Mouse (Mus musculus) neural tube, embryonic 11.5 days (tissue): ENCODE results near the gene Pik3ip1. TPM values are rescaled to one million over a fixed set of nuclear protein-coding genes. Genes with fewer than 3 reads are reported as not detected.
A peak's percentile ranks its signal among the peaks of the same experiment; 100 is the strongest.

Source experiments
- ATAC-seq: fragments of 200-750 bp; cut with Nextera tagmentation; 2 replicates; pipeline ENCODE4 v1.8.0; 2017; ENCODE audit warnings: moderate number of reproducible peaks, mild to moderate bottlenecking, moderate TSS enrichment, moderate library complexity; ENCODE audit not compliant: insufficient read depth, low FRiP score, low TSS enrichment
- DNase-seq: peaks from one replicate; pipeline ENCODE4 v3.0.0-alpha.2; 2015; ENCODE audit warnings: low spot score
- H3K27ac ChIP-seq: fragments of 300-500 bp; sonication (generic); 2 replicates; pipeline ENCODE4 v1.5.1; 2014; ENCODE audit warnings: low read depth, mild to moderate bottlenecking, low read length
- H3K27me3 ChIP-seq: fragments of 300-500 bp; sonication (generic); 2 replicates; pipeline ENCODE4 v1.6.1; 2014; ENCODE audit warnings: mild to moderate bottlenecking, low read length, mixed read lengths; ENCODE audit not compliant: control insufficient read depth, insufficient read depth
- H3K36me3 ChIP-seq: fragments of 300-500 bp; sonication (generic); 2 replicates; pipeline ENCODE4 v1.6.1; 2014; ENCODE audit warnings: mild to moderate bottlenecking, low read length, moderate library complexity, mixed read lengths; ENCODE audit not compliant: control insufficient read depth, insufficient read depth
- H3K4me1 ChIP-seq: fragments of 300-500 bp; sonication (generic); 2 replicates; pipeline ENCODE4 v1.6.1; 2014; ENCODE audit warnings: low read length, mixed read lengths; ENCODE audit not compliant: control insufficient read depth, insufficient read depth
- H3K4me2 ChIP-seq: fragments of 300-500 bp; sonication (generic); 2 replicates; pipeline ENCODE4 v1.6.1; 2014; ENCODE audit warnings: low read depth, mild to moderate bottlenecking, moderate library complexity
- H3K4me3 ChIP-seq: fragments of 300-500 bp; sonication (generic); 2 replicates; pipeline ENCODE4 v1.5.1; 2014; ENCODE audit warnings: low read depth, low read length
- H3K9ac ChIP-seq: fragments of 300-500 bp; sonication (generic); 2 replicates; pipeline ENCODE4 v1.6.1; 2014; ENCODE audit warnings: mild to moderate bottlenecking, low read length
- H3K9me3 ChIP-seq: fragments of 300-500 bp; sonication (generic); 2 replicates; pipeline ENCODE4 v1.6.1; 2016; ENCODE audit warnings: low read length; ENCODE audit not compliant: control insufficient read depth
- WGBS: fragments of 180-500 bp; shearing (Covaris S2); extraction: QIAGEN DNeasy Blood & Tissue Kit; methylation state at CpG from one replicate; pipeline ENCODE4 v1.1.7; 2014; 5-methylcytosine and 5-hydroxymethylcytosine counted together
- polyA plus RNA-seq: library from polyadenylated mRNA; unstranded; fragments of >200 nt; fragmentation: Nextera tagmentation; extraction: Ambion mirVana; gene quantifications from 2 replicates; pipeline ENCODE4 v1.2.1, GENCODE M21; 2014

Gene Pik3ip1
- polyA plus RNA-seq, 1 experiment from 2014 or later = 15.7 TPM

DNA sequence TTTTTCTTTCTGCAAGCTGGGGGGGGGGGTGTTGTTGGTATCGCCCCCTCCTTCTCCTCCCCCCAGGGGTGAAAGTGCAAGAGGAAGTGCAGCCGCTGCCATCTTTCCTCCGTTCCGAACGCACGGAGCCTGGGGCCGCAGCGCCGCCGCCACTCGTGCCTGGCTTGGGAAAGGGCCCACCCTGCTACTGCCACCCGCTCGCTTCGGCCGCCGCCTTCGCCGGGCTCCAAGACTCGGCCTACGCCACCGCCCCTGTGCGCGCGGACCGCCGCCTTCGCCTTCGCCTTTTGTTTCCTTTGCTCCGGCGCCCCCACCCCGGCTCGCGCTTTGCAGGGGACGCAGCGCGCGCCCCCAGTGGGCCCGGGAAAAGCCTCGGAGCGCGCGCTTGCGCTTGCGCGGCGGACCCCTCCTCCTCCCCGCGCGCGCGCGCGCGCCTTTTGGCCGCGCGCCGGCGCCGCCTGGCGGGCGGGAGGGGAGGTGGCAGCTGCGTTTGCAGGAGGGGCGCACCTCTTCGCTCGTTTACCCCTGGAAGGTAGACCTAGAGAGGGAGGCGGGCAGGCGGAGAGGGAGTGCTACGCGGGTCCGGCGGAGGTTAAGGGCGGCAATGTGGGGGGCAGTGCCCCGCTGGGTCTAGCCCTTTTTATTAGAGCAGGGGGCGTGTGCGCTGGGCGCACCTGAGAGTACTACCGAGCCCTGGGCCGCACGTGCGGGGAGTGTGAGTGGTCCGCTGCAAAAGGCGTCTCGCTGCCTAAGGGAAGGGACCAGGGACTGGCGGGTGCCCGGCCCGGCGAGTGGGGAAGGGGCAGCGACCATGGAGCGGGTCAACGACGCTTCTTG lies 40.2 kb upstream of the Pik3ip1 start:
- H3K36me3 ChIP-seq = peaks cover 10% of the 10 kb centered on the region
- no peaks in the 10 kb centered on the region for H3K9me3 ChIP-seq
- DNase-seq (peak; percentile 96), ATAC-seq (peak; percentile 33)
- H3K4me3 ChIP-seq = peak overlapping the region; percentile 92
- peak overlapping the region; percentile 99 for H3K9ac ChIP-seq
- peak overlapping the region; percentile 100 for H3K27ac ChIP-seq
- no peaks in the 10 kb centered on the region for H3K27me3 ChIP-seq
- peak overlapping the region; percentile 100 for H3K4me2 ChIP-seq
- WGBS = under 1% methylated on average over 86 of the region's 92 CpGs
- H3K4me1 ChIP-seq = peaks cover 16% of the 10 kb centered on the region

DNA sequence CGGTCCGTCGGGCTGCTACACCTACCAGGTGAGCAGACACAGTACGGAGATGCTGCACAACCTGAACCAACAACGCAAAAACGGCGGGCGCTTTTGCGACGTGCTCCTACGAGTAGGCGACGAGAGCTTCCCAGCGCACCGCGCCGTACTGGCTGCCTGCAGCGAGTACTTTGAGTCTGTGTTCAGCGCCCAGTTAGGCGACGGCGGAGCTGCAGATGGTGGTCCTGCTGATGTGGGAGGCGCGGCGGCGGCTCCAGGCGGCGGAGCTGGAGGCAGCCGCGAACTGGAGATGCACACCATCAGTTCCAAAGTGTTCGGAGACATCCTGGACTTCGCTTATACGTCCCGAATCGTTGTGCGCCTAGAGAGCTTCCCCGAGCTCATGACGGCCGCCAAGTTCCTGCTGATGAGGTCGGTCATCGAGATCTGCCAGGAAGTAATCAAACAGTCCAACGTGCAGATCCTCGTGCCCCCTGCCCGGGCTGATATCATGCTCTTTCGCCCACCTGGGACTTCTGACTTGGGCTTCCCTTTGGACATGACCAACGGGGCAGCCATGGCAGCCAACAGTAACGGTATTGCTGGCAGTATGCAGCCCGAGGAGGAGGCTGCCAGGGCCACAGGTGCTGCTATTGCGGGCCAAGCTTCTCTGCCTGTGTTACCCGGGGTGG lies 39.4 kb upstream of the Pik3ip1 start:
- Histone ChIP-seq H3K27me3 (no peaks in the 10 kb centered on the region), H3K36me3 (peaks cover 14% of the 10 kb centered on the region), H3K9ac (peak overlapping the region; percentile 99), H3K27ac (peak overlapping the region; percentile 100), H3K4me2 (peak overlapping the region; percentile 100), H3K9me3 (no peaks in the 10 kb centered on the region), H3K4me1 (peaks cover 21% of the 10 kb centered on the region), H3K4me3 (peak overlapping the region; percentile 92)
- ATAC-seq (no peak), DNase-seq (peak; percentile 53)
- WGBS = under 1% methylated on average over 50 of the region's 50 CpGs

DNA sequence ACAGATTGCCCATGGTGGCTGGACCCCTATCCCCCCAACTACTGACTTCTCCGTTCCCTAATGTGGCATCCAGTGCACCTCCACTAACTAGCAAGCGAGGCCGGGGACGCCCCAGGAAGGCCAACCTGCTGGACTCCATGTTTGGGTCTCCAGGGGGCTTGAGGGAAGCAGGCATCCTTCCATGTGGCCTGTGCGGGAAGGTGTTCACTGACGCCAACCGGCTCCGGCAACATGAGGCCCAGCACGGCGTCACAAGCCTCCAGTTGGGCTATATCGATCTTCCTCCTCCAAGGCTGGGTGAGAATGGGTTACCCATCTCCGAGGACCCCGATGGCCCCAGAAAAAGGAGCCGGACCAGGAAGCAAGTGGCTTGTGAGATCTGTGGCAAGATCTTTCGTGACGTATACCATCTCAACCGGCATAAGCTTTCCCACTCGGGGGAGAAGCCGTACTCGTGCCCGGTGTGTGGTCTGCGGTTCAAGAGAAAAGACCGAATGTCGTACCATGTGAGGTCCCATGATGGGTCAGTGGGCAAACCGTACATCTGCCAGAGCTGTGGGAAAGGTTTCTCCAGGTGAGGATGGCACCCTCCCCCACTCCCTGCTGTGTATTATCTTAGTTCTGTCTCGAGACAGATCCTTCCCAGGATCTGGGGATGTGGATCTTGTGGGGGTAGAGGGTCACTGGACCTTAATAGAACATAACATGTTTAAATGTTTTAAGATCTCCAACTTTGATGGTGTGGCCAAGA lies 38.7 kb upstream of the Pik3ip1 start:
- no peak for ATAC-seq
- Histone ChIP-seq H3K27me3 (no peaks in the 10 kb centered on the region), H3K4me1 (peaks cover 23% of the 10 kb centered on the region), H3K9me3 (no peaks in the 10 kb centered on the region), H3K4me3 (peak overlapping the region; percentile 92), H3K27ac (peak overlapping the region; percentile 100), H3K36me3 (peaks cover 16% of the 10 kb centered on the region), H3K9ac (peak overlapping the region; percentile 99), H3K4me2 (peak overlapping the region; percentile 100)
- WGBS = under 1% methylated on average over 26 of the region's 26 CpGs
- peak; percentile 52 for DNase-seq

DNA sequence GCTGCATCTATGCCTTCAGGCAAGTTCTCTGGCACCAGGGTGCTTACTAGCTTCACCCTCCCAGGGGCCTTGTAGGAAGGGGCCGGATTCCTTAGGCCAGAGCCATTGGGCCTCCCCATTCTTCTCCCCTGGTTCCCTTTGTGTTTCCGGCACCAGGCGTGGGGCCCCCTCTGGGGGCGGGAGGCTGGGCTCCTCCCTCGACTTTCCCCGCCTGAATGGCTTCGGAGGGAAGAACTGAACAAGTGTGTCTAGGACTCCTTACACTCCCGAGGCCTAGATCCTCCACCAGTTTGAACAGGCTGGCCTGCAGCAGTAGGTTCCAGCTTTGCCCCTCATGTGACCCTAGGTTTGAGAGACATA lies 38.2 kb upstream of the Pik3ip1 start:
- DNase-seq (peak; percentile 85), ATAC-seq (peak; percentile 29)
- H3K36me3 ChIP-seq = peaks cover 18% of the 10 kb centered on the region
- H3K4me2 ChIP-seq = peak overlapping the region; percentile 100
- WGBS = 0% methylated on average over 8 of the region's 8 CpGs
- peak overlapping the region; percentile 99 for H3K9ac ChIP-seq
- no peaks in the 10 kb centered on the region for H3K27me3 ChIP-seq
- peaks cover 23% of the 10 kb centered on the region for H3K4me1 ChIP-seq
- H3K27ac ChIP-seq = peak overlapping the region; percentile 100
- H3K9me3 ChIP-seq = no peaks in the 10 kb centered on the region
- H3K4me3 ChIP-seq = peak overlapping the region; percentile 92

DNA sequence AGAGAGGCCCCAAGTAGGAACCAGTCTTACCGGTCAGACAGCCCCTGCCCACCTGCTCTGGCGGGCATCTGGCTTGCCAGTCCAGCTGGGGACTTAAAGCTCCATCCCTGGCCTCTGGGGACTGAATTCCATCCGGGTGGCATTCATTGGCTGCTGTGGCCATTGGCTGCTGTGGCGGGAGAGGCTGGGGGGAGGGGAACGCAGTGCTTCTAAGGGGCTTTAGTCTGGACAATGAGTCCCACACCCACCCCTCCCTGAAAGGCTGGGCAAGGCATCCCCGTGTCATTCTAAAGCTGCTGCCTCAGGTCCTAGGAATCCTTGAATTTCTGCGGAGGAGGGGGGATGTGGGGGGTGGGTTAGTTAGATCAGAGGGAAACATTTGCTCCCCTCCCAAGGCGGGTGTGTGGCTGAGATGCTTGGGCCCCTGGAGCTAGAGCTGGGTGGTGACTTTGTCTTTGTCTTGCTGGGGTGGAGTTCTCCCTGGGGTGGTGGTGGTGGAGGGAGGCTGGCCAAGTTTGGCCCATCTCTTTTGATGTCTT lies 37.4 kb upstream of the Pik3ip1 start:
- DNase-seq = peak; percentile 91
- H3K36me3 ChIP-seq = peaks cover 23% of the 10 kb centered on the region
- WGBS = 2% methylated on average over 8 of the region's 8 CpGs
- peak overlapping the region; percentile 100 for H3K27ac ChIP-seq
- no peaks in the 10 kb centered on the region for H3K9me3 ChIP-seq
- peak overlapping the region; percentile 100 for H3K4me2 ChIP-seq
- no peaks in the 10 kb centered on the region for H3K27me3 ChIP-seq
- peak overlapping the region; percentile 92 for H3K4me3 ChIP-seq
- H3K4me1 ChIP-seq = peaks cover 23% of the 10 kb centered on the region
- ATAC-seq = peak; percentile 45
- peak overlapping the region; percentile 99 for H3K9ac ChIP-seq

DNA sequence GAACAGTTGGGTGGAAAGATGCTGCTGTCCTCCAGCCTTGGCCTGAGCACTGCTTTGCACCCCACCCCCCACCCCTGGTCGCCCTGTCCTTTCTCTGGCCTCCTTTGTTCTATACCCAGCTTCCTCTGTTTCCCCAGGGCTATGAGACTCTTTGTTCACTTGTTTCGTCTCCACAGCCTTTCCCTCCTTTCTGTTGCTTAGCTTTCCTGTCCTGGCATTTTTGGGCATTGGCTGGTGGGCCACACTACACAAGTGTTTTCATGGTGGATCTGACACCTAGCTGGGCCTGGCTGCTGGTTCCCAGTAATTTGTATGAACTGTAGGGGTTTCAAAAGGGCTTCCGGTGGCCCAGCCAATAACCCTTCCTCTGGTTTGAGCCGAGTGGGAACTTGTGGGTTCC lies 36.8 kb upstream of the Pik3ip1 start:
- H3K27ac ChIP-seq = peak overlapping the region; percentile 100
- no peak for DNase-seq
- H3K36me3 ChIP-seq = peaks cover 27% of the 10 kb centered on the region
- 29% methylated on average over 4 of the region's 4 CpGs for WGBS
- peak overlapping the region; percentile 92 for H3K4me3 ChIP-seq
- H3K27me3 ChIP-seq = no peaks in the 10 kb centered on the region
- H3K9me3 ChIP-seq = no peaks in the 10 kb centered on the region
- peaks cover 23% of the 10 kb centered on the region for H3K4me1 ChIP-seq
- peak overlapping the region; percentile 100 for H3K4me2 ChIP-seq
- no peak for ATAC-seq
- H3K9ac ChIP-seq = peak overlapping the region; percentile 99

DNA sequence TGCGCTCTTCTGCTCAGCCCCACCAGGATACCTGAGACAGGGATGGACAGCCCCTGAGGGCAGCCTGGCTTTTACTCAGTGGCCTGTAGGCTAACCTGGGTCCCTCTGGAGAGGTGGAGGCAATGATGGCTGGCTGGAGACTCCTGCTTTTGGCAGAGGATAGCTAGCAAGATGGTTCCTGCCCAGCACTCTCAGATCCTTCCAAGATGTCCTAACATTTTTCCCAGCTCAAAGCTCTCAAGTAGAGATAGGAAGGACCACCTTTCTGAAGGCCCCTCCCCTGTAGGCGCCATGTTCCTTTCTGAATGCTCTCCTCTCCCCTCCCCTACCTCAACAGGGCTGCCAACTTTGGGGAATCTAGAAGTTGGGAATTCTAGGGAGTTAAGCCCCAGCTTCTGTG lies 35.6 kb upstream of the Pik3ip1 start:
- Histone ChIP-seq H3K27me3 (no peaks in the 10 kb centered on the region), H3K9ac (peak overlapping the region; percentile 99), H3K36me3 (peaks cover 36% of the 10 kb centered on the region), H3K4me3 (peak overlapping the region; percentile 92), H3K27ac (no peak overlapping the region), H3K4me1 (peaks cover 23% of the 10 kb centered on the region), H3K9me3 (no peaks in the 10 kb centered on the region), H3K4me2 (peak overlapping the region; percentile 100)
- DNase-seq (no peak), ATAC-seq (no peak)
- 90% methylated on average over 2 of the region's 2 CpGs for WGBS

DNA sequence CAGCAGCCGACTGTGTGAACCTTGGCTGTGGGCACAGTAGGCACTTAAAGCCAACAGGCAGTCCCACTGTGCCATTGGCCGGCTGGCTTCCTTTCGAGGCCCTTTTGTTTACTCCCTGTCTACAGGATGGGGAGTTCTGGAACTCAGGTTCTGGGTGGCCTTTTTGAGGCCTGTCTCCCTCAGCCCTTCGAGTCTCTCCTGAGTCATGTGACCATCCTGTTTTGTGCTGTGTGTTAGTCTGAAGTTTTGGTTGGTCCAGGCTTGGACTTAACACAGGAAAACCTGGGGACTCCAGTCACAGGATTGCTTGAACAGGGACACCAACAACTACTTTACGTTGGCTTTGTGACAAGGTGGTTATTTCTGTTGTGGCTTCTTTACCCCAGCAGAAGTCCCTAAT lies 34.1 kb upstream of the Pik3ip1 start:
- no peak overlapping the region; the same call in 1 of the 2 replicates for H3K4me2 ChIP-seq
- 78% methylated on average over 5 of the region's 5 CpGs for WGBS
- DNase-seq (no peak), ATAC-seq (no peak)
- H3K27me3 ChIP-seq = no peaks in the 10 kb centered on the region
- H3K36me3 ChIP-seq = peaks cover 44% of the 10 kb centered on the region
- no peak overlapping the region for H3K27ac ChIP-seq
- H3K9ac ChIP-seq = no peak overlapping the region; the same call in 1 of the 2 replicates
- peaks cover 23% of the 10 kb centered on the region for H3K4me1 ChIP-seq
- no peak overlapping the region for H3K4me3 ChIP-seq
- no peaks in the 10 kb centered on the region for H3K9me3 ChIP-seq
